Mouse (Mus musculus) layer of hippocampus, postnatal 14 days (tissue): ENCODE measurements around the gene Stum. TPM values are rescaled to one million over a fixed set of nuclear protein-coding genes. Genes with fewer than 3 reads are reported as not detected.
A peak's percentile ranks its signal among the peaks of the same experiment; 100 is the strongest.

Experiments used
- DNase-seq, 2 experiments: peaks; one replicate each; pipeline ENCODE4 v3.0.0; 2021 to 2022; ENCODE audit warnings: low spot score in 2 of 2, mixed read lengths in 1 of 2
- total RNA-seq, 2 experiments: library from RNA; stranded (reverse); gene quantifications; 2 replicates each; pipeline ENCODE4 v1.2.3; 2021

Gene Stum
- total RNA-seq, 2 experiments from 2014 or later, result 263 to 281 TPM

DNA sequence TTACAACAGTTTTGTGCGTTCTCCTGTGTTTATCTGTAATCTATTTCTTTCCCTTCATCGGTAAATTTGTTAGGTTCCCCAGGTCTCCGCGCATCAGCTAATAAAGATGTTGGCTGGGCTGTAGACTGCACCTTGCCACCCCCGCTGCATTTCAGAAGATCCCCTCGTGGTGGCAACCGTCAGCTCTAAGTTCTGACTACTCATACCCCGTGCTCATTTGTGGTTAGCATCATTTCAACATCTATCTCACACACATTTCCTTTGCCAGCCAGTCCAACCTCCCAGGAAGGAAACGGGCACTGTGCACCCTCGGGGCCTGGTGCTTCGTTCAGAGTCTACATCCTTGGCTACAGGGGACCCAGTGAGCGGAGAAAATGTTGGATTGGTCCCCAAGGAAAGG, 51.5 kb downstream of the Stum start:
- peak in 1 of 2 experiments; percentile 43 for DNase-seq

DNA sequence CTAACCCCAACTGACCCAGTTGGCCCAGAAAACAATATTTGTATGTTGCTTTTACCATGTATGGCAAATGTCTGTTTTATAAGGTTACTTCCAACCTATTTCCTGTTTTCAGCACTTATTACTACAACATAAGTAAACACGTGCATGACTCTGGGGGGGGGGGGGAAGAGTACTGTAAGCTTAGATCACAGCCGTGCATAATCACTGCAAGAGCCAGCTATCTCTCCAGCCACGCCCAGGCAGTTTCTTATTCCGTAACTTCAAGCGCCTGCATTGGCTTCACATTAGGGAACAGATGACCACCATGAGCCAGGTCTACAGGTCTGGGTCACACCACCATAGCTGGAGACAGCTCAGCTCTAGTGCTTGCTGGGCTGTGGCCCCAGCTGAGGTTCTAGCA, 53.5 kb downstream of the Stum start:
- no peak for DNase-seq

DNA sequence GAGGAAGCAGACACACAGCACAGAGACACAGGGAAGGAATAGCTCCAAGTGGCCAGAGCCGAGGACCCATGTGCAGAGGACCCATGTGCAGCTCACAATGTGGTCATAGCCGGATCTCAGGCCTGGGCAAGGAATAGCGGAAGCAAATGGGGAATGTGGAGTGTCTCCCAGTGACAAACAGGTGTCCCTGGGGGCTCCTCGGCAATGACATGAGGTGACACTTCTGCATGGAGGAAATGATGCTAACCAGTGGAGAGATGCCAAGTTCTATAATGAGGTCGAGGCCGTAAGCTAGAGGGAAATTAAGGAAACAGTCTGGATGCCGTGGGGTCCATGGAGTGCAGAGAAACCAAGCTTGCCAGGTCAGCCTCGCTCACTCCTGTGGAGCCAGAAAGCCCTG, 54.4 kb downstream of the Stum start:
- DNase-seq, result no peak

DNA sequence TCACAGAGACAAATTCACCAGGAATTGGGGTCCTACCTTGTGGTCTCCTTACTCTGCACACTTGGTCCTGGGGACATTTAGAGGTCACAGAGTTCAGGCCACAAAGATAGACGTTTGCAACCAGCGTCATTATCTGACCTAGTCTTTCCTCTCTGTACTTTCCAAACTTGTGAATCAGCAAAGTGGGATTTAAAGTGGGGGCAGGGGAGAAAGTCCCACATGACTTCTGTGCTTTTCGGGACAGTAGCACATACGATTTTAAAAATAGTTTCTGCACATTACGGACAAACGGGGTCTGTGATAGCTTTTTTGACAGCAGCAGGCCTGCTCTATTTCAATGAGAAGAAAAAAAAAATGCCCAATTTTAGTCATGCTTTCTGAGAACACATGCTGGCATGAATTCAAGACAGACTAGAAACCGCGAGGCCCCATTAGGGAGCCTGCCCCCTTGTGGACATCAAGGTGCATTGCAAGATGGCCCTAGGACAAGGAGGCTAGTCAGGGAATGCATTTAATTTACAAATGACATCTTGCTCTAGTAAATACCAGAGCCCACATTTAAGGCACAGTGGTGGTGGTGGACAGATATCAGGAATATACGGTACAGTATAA, 55.1 kb downstream of the Stum start:
- peak; percentile 72 to 87 for DNase-seq

DNA sequence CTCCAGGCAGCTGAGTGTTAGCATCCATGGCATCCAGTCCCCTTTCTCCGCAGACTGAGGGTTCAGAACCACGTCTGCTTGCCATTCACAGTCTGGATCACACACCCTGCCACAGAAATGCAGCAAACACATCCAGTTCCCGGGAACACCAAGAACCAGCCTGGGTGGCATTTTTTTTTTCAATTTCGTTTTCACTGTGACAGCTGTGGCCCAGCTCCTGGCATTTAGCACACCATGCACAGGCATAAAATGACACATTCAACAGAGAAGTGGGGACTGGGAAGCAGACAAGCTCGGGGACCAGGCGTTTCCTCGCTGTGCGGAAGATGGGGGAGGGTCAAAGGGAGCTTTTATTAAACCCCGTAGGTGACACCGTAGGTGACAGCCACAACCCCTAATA, 55.6 kb downstream of the Stum start:
- DNase-seq, result peak; percentile 60 to 73

DNA sequence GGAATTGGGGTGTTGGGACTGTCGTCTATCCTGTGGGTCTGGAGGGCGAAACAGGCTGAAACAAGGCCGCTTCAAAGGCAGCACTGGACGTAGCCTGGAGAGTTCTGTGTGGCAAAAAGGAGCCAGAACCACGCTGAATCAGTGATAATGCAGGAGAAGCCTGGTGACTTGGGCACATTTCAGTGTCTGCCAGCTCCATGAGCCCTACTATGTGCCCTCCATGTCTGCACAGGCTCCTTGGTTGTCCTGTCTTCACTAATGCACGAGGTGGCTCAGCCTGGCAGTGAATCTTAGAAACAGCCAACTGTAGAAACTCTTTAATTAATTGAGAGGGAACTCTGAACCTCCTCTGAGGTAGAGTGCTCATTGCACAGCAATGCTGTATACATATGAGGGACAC, 56.9 kb downstream of the Stum start:
- no peak for DNase-seq

DNA sequence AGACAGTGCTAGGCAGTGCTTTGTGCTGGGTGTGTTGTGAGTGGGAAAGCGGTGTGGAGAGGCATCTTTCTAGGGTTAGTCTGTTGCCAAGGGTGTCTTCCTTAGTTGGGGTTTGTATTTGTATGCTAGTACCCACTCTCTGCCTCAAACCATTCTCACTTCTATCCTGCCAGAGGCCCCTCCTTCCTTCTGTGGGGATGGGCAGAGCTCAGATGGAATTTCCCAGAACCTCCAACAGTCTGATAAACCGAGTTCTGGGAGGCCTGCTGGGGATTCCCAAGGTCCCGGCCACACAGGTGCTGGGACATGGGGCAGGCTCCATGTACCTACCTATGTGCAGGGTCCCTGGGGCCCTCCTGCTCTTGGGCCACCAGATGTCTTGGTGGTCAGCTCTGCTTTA, 59.4 kb downstream of the Stum start:
- no peak for DNase-seq

DNA sequence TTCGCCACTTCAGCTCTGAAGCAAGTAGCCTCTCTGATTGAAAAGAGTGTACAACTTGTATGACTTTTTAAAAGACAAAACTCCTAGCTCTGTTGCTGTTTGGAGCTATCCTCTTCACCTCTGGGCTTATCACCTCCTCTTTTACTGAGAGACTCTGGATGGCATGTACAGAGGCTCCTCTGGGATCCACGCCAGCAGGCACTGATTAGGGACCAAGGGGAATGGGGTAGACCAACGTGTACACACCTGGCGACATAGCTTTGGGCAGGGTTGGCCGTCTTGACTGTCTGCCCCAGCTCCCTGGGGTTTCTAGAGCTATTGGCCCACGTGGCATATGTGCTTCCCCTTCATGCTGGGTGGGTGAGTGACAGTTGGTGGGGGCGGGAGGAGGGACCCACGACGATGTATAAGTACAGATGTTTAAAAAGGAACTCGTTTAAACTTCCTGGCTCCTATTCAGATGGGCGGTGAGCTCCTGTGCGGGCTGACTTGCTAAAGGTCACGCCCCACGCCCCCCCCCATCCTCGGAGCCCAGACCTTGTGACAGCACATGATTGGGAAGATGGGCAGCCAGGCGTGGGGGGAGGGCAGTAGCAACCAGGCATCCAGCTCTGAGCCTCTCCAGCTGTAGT, 60.2 kb downstream of the Stum start:
- no peak for DNase-seq

DNA sequence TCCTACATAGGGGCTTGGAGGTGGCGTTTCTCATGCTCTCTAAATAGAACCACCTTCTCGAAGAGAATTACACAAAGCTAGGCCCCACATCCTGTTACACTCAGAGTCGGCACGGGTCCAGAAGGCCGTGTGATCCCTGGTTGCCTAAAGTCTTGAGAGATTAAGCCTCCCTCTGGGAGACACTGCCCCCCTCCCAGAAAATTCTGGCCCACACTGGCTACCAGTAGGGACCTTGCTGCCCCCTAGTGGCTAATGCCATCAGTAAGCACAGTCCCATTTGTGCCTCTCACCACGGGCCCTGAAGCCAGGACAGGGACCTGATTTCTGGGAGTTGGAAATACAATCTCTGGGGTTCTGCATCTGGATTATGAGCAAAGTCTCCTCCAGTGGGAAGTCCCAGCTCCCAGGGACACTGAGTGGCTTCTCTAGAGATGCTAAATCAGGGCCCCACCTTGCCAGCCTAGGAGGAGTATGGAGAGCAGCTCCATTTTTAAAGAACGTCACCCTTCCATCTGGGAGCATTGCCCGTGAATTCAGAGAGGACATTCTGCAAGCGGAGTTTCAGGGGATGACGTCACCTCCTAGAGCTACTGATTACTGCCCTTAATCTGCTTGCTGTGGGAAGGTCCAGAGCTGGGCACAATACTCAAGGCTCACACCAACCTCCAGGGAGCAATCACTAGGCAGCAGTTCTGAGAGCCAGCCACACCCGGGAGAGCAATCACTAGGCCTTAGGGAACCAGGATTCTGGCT, 61.1 kb downstream of the Stum start:
- DNase-seq, result peak; percentile 69 to 78

DNA sequence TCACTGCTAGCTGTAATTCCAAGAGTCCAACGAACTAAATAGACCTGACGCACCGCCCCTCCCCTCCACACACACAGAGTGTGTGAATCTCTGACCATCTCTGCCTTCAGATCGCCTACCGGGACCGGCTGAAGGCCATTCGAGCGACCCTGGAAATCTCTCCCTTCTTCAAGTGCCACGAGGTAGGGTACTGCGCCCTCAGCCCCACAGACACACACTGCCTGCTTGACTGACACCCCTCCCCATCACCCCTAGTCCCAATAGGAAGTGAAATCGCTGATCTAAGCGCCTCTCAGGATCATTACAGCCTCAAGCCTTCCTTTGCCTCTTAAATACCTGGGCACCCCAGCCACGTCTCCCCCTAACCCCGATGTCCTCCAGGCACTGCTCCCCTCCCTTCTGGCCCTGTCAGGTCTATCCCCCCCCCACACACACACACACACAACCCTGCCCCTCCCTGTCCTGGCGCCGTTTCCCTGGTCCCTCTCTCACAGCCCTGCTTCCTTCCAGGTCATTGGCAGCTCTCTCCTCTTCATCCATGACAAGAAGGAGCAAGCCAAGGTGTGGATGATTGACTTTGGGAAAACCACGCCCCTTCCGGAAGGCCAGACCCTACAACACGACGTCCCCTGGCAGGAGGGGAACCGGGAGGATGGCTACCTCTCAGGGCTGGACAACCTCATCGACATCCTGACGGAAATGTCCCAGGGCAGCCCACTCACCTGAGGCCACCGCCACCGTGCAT, 62.0 kb downstream of the Stum start:
- DNase-seq, result no peak

DNA sequence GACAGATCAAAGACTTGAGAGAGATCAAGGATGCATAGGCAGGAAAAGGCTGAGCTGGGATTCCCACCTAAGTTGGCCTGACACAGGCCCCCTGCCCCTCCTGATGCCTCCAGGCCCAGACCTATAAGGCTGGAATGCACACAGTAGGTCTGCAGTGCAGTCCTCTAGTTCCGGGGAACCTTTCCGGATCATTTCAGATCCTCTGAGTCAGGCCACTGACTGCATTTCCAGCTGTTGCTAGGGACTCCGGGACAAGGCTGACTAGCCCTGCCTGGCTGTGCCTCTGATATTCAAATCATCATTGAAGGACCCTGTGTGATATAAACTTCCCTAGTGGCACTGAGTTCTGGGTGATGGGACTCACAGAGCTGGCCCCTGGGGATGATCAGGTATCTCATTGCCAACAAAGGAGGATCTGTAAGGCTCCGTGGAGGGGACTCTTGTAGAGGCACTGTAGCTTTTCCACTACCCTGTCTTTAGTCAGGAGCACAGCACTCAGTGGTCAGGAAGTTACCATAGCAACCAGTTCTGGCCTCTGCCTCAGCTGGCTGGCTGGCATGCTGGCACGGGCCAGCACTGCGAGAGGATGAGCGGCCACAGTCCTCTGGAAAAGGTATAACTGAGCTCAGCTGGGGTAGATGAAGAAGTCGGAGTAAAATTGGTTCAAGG, 62.7 kb downstream of the Stum start:
- DNase-seq, result peak; percentile 38 to 67

DNA sequence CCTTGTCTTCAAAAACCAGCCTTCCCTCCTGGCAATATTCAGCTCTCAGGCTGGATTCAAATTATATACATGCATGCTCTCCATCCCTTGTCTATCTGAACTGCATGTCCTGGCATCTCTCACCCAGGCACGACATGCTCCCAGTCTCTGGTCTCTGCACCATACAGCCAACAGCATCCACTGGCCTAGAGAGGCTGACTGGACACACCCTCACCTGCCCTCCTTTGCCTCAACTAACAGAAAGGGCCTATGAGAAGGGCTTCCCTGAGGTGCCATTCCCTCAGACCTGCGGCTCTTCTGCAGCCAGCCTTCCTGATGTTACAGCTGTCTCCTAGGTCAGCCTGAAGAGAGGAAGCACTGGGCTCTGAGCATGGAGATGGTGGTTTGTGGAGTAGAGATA, 64.2 kb downstream of the Stum start:
- no peak for DNase-seq

DNA sequence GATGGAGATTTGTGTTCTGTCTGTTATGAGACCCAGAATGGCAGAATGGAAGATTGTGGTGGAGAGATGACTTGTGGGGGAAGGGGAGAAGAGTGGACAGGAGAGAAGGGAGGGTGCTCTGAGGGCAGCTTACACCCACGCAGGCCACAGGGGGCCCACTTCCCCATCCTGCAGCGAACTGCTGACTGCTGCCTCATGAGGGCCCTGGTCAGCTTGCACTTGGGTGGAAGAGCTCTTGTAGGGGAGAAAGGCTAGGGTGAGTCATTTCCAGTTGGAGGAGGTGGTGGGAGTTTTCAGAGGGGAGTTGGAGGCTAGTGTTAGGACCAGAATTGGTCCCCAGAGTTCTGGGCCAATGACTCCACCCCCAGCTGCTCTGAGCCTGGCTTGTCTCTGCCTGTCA, 66.2 kb downstream of the Stum start:
- no peak for DNase-seq

DNA sequence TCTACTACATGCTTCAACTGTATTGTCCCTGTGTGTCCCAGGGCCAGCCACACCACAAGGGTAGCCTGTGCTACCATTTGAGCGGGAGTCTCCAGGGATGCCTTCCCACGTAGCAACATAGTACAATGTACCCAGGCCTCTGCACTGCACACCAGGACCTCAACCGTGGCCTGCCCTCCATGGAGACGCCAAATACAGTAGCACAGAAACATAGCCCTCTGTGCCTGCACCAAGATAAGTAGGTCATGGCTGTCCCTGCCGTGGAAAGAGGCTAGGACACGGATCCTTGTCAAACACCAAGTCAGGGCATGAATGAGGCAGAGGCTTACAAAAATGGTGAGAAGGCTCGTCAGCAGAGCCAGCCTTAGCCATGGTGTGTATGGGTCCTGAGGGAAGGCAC, 67.5 kb downstream of the Stum start:
- DNase-seq, result no peak

DNA sequence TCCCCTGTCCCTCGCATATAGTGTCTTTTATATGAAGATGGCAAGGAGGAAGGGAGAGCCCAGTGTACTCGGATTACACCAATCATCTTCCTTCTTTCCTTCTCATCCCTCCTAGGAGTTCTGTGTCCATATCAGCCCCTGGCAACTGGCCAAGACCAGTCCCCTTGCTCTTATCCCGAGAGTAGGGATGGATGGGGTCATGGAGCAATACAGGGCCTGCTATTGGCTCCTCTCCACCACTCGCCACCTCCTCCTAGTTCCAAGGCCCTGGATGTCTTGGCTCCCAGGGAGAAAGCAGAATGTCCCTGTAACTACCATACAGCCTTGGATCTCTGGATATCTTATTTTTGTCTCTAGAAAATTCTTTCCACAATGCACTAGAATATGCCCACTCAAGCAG, 68.2 kb downstream of the Stum start:
- no peak for DNase-seq

DNA sequence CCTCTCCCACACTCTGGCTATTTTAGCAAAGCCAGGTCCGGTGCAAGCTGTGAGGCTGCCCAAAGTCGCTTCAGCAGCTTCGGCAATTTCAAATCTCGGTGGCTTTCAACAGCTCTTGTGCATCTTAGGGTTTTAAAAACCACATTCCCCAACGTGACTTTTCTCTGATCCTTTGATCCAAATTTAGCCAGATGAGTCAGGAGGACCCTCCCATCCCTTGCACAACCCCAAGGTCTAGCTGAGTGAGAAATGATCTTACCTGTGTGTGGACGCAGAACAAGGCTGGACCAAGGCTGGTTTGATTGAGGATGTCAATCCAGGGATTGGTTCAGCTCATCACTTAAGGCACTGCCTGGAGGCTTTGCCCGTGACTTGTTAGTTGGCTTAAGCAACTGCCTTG, 73.0 kb downstream of the Stum start:
- DNase-seq, result no peak

DNA sequence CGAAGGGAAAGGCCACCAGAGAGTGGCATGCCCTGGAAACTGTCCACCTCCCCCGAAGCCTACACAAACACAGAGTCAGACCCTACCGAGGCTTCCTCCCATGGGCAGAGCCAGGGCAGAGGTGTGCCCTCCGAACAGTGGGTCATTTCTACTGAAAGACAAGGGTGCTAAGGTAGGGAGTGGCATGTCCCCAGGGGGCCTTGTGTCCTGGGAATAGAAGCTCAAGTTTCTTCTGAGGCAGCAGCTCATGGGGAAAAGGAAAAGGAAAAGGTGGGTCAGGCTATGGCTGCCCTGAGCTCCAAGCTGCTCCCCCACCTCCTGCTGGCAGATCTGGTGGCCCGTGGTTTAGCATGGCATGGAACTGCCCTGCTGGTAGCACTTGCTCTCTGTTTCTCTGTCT, 73.5 kb downstream of the Stum start:
- no peak for DNase-seq

DNA sequence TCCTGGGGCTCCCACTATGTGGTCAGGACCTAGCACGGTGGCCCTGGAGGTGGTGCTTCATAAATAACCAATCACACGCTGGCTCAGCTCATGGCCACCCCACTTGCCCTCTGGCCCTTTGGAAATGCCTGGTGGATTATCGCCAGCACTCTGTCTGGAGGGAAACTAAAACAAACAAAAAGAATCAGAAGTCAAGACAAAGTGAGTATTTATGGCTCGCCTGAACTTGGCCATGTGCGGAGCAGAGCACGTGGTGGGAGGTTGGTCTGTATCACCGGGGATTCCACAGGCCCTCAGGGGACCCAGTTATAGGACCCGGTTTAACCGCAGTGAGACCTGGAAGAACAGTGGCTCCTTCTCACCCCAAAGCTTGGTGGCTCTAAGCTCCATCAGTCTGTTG, 74.5 kb downstream of the Stum start:
- DNase-seq, result no peak

DNA sequence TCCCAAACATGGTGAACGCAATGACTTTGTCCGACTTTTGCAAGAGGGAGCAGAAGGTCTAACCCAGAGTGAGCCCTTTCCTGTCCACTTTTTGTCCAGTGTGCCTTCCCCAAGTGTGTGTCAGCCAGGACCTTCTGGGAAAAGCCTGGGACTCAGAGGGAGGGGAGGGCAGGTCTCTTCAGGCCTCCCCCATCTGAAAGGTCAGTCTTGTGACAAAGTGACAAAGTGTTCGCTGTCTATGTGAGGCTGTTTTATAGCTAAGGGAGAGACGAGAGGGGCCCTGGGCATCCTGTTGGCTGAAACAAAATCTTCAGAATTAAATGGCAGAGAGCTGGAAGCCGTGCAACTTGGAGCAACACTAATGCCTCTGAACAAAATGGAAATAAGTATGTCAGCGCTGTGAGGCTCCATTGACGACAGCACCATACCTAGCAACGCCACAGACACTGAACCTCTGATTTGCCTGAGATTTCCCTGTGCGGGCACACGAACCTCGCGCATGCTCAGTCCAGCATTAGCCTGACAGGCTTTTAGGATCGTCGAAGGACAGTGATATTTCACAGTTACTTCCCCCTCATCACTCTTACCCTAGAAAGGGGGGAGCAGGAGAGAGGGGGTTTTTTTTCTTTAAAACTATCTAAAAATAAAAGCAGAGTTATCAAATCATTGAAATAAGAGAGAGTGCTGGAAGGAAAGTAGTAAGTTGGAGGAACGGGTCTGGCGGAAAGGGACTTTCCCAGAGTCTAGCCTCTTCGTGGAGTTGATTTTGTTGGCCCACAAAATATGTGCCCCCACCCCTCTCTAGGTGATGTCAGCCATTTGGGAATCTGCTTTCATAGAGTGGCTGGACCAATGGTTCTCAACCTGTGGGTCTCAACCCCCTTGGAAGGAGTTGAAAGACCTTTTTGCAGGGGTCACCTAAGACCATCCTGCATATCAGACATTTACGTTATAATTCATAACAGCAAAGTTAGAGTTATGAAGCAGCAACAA, 75.3 kb downstream of the Stum start:
- DNase-seq, result no peak

DNA sequence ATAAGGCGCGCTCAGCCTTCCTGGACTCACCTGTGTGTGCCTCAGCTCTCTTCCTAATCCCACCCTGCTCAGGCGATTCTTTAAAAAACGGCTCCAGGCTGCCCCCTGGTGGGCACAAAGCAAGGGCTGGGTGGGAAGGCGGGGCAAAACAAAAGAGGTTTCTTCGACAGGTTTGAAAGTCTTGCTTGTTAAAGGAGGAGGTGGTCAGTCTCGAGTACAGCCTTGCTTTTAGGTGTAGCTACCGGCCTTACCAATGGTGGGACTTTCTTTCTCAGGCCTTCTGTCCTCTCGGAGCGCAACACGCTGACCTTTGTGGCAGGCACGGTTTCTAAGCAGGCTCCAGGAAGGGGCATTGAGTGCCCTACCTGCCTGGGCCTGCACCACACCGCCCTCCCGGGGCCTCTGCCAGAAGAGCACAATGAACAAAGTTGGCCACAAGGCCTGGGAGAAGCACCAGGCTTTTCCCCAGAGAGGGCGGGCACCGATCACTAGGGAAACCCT, 76.1 kb downstream of the Stum start:
- peak in 1 of 2 experiments; percentile 39 for DNase-seq
